Mouse (Mus musculus): ENCODE results near the gene Atp6ap2. TPM values are rescaled to one million over a fixed set of nuclear protein-coding genes. Genes with fewer than 3 reads are reported as not detected.

Gene Atp6ap2
- total RNA-seq, 4 experiments from 2014 or later = 11.4 to 13.6 (median 13.0) TPM

Other genes with a start within 250 kb of the Atp6ap2 start
- 1 to 10 TPM; 5.6 to 8.6 (median 7.7) TPM for gene 1810030O07Rik, start 85.9 kb downstream of the Atp6ap2 start, total RNA-seq (2022)
- 10 to 100 TPM; 21.0 to 24.9 (median 24.1) TPM for gene Med14, start 174.3 kb downstream of the Atp6ap2 start, total RNA-seq (2022)

Data from gastrocnemius, adult 8-10 months (tissue).